25 mouse cellular contexts compared by ENCODE assay signal in genomic region chr7:82476441-82477221, GRCm38 (mm10).
A peak's percentile ranks its signal among the peaks of the same experiment; 100 is the strongest.
DNase-seq lines count a peak whose midpoint lies in the region; ATAC-seq and TF ChIP-seq lines count a peak whose summit lies in the region.
"Had no signal": no experiment of that assay in that cellular context is flagged by ENCODE, and none has a peak within 500 bp of the region (broad histone marks: within the 10 kb centered on the region; RNA-seq: fewer than 3 reads in every experiment).

No protein-coding gene starts in this region.

- no peaks in the 10 kb centered on the region for H3K4me1 ChIP-seq in embryonic facial prominence, embryonic 11.5 days (ENCODE audit: control insufficient read depth, insufficient read depth, low read length)
- H3K4me1 ChIP-seq in embryonic facial prominence, embryonic 10.5 days = peaks cover 3% of the 10 kb centered on the region; the same call in 1 of the 2 replicates
- 0 out of 2 replicates have a peak, but pooled peaks cover 3% of the 10 kb centered on the region for H3K4me1 ChIP-seq in limb, embryonic 13.5 days
- peaks cover 12% of the 10 kb centered on the region; the same call in 1 of the 2 replicates for H3K4me1 ChIP-seq in limb, embryonic 10.5 days
- no peaks in the 10 kb centered on the region; the same call in none of the 2 replicates for H3K4me1 ChIP-seq in limb, embryonic 14.5 days (ENCODE audit: control insufficient read depth, insufficient read depth, low read length)
- H3K4me1 ChIP-seq in forebrain, embryonic 11.5 days (replicated peaks; ENCODE audit: control insufficient read depth, insufficient read depth, low read length) = no peaks in the 10 kb centered on the region
- H3K4me1 ChIP-seq: heart, embryonic 15.5 days had no signal

- H3K4me2 ChIP-seq in embryonic facial prominence, embryonic 11.5 days (ENCODE audit: low read depth, low read length) = no peak overlapping the region
- H3K4me2 ChIP-seq in limb, embryonic 13.5 days (replicated peaks) = no peak overlapping the region
- H3K4me2 ChIP-seq in limb, embryonic 14.5 days (replicated peaks; ENCODE audit: low read depth, low read length, severe bottlenecking) = no peak overlapping the region
- no peak overlapping the region for H3K4me2 ChIP-seq in forebrain, embryonic 11.5 days (ENCODE audit: low read depth, low read length, severe bottlenecking)
- H3K4me2 ChIP-seq: heart, embryonic 11.5 days; heart, embryonic 15.5 days; hindbrain, embryonic 14.5 days had no signal

- no peak for ATAC-seq in embryonic facial prominence, embryonic 11.5 days (replicated peaks; ENCODE audit: insufficient number of reproducible peaks, low FRiP score, low TSS enrichment, low read depth)
- peak; percentile 54; the same call in 1 of the 2 replicates for ATAC-seq in limb, embryonic 13.5 days (ENCODE audit: low FRiP score, low read depth)
- peak; percentile 41; the same call in 1 of the 2 replicates for ATAC-seq in limb, embryonic 14.5 days (ENCODE audit: low FRiP score, low read depth)
- no peak for ATAC-seq in forebrain, embryonic 11.5 days (replicated peaks; ENCODE audit: low FRiP score)
- ATAC-seq: forebrain, embryonic 14.5 days; forebrain, postnatal 0 days; hindbrain, postnatal 0 days; inflammation-experienced regulatory T-cells, adult 6 months; intestine, embryonic 16.5 days had no signal

- no peak overlapping the region for H3K9ac ChIP-seq in embryonic facial prominence, embryonic 11.5 days (replicated peaks; ENCODE audit: low read length)
- H3K9ac ChIP-seq in limb, embryonic 13.5 days = no peak overlapping the region
- H3K9ac ChIP-seq in limb, embryonic 14.5 days (ENCODE audit: low read depth, low read length, severe bottlenecking) = no peak overlapping the region
- no peak overlapping the region for H3K9ac ChIP-seq in forebrain, embryonic 11.5 days (ENCODE audit: low read length)
- H3K9ac ChIP-seq: forebrain, postnatal 0 days; heart, embryonic 15.5 days; hindbrain, embryonic 14.5 days had no signal

- no peak for TF ChIP-seq POLR2A in limb, embryonic 14.5 days (IDR thresholded peaks at IDR 0.05; ENCODE audit: borderline replicate concordance, extremely low read depth, insufficient read depth, insufficient read length)

- H3K27me3 ChIP-seq in embryonic facial prominence, embryonic 11.5 days (ENCODE audit: control insufficient read depth, insufficient read depth, low read length) = no peaks in the 10 kb centered on the region
- H3K27me3 ChIP-seq in embryonic facial prominence, embryonic 10.5 days (replicated peaks; ENCODE audit: low read depth, poor library complexity, severe bottlenecking) = no peaks in the 10 kb centered on the region
- H3K27me3 ChIP-seq in limb, embryonic 13.5 days = no peaks in the 10 kb centered on the region
- H3K27me3 ChIP-seq in limb, embryonic 10.5 days (ENCODE audit: low read depth, poor library complexity, severe bottlenecking) = no peaks in the 10 kb centered on the region
- no peaks in the 10 kb centered on the region for H3K27me3 ChIP-seq in limb, embryonic 14.5 days (ENCODE audit: control insufficient read depth, insufficient read depth, low read length)
- H3K27me3 ChIP-seq in forebrain, embryonic 11.5 days (ENCODE audit: control insufficient read depth, insufficient read depth, low read length) = no peaks in the 10 kb centered on the region
- H3K27me3 ChIP-seq: heart, embryonic 15.5 days had no signal

- H3K36me3 ChIP-seq in embryonic facial prominence, embryonic 11.5 days (replicated peaks; ENCODE audit: control insufficient read depth, insufficient read depth, low read depth, low read length) = no peaks in the 10 kb centered on the region
- H3K36me3 ChIP-seq in embryonic facial prominence, embryonic 10.5 days (replicated peaks) = no peaks in the 10 kb centered on the region
- no peaks in the 10 kb centered on the region for H3K36me3 ChIP-seq in limb, embryonic 13.5 days
- H3K36me3 ChIP-seq in limb, embryonic 10.5 days = no peaks in the 10 kb centered on the region
- no peaks in the 10 kb centered on the region for H3K36me3 ChIP-seq in limb, embryonic 14.5 days (ENCODE audit: control insufficient read depth, insufficient read depth, low read length)
- no peaks in the 10 kb centered on the region for H3K36me3 ChIP-seq in forebrain, embryonic 11.5 days (ENCODE audit: control insufficient read depth, insufficient read depth, low read length)
- H3K36me3 ChIP-seq: forebrain, embryonic 10.5 days; heart, embryonic 15.5 days had no signal

- peak; percentile 39 for DNase-seq in embryonic facial prominence, embryonic 11.5 days (ENCODE audit: low spot score)
- DNase-seq in embryonic facial prominence, embryonic 10.5 days (ENCODE audit: low spot score) = no peak
- DNase-seq in limb, embryonic 10.5 days (ENCODE audit: low spot score) = no peak
- peak; percentile 62 for DNase-seq in limb, embryonic 14.5 days (ENCODE audit: low spot score)
- no peak for DNase-seq in forebrain, embryonic 11.5 days (ENCODE audit: low spot score)
- no peak for DNase-seq in embryo, embryonic 11 days
- DNase-seq: adrenal gland, postnatal 10 days; adrenal gland, postnatal 36 days; cerebellum, adult 18-20 months; cerebellum, adult 9-10 months; cerebellum, postnatal 14 days; forebrain, postnatal 0 days; gastrocnemius, postnatal 25 days; heart, adult 2 months; heart, postnatal 10 days; heart, postnatal 4 days had no signal

- H3K4me3 ChIP-seq in embryonic facial prominence, embryonic 11.5 days (ENCODE audit: low read depth, low read length) = no peak overlapping the region
- H3K4me3 ChIP-seq in embryonic facial prominence, embryonic 10.5 days = no peak overlapping the region
- H3K4me3 ChIP-seq in limb, embryonic 13.5 days = no peak overlapping the region
- H3K4me3 ChIP-seq in limb, embryonic 10.5 days = no peak overlapping the region
- no peak overlapping the region for H3K4me3 ChIP-seq in limb, embryonic 14.5 days (replicated peaks; ENCODE audit: low read length)
- H3K4me3 ChIP-seq in forebrain, embryonic 11.5 days (ENCODE audit: low read depth, low read length) = no peak overlapping the region
- H3K4me3 ChIP-seq: forebrain, embryonic 10.5 days; heart, adult 2 months; heart, embryonic 15.5 days had no signal

- 78% methylated on average over 16 of the region's 16 CpGs for WGBS in embryonic facial prominence, embryonic 11.5 days
- WGBS in embryonic facial prominence, embryonic 10.5 days = 81% methylated on average over 16 of the region's 16 CpGs
- WGBS in limb, embryonic 13.5 days = 72% methylated on average over 16 of the region's 16 CpGs
- WGBS in limb, embryonic 10.5 days = 88% methylated on average over 16 of the region's 16 CpGs
- whole genome bisulfite sequencing in limb, embryonic 14.5 days = 58% methylated on average over 16 of the region's 16 CpGs
- 90% methylated on average over 16 of the region's 16 CpGs for WGBS in forebrain, embryonic 11.5 days

- no peak overlapping the region for H3K27ac ChIP-seq in embryonic facial prominence, embryonic 11.5 days (replicated peaks; ENCODE audit: low read depth, low read length)
- H3K27ac ChIP-seq in embryonic facial prominence, embryonic 10.5 days (replicated peaks) = no peak overlapping the region
- H3K27ac ChIP-seq in limb, embryonic 13.5 days = no peak overlapping the region
- H3K27ac ChIP-seq in limb, embryonic 10.5 days = no peak overlapping the region
- peak overlapping the region; percentile 1; the same call in 1 of the 2 replicates for H3K27ac ChIP-seq in limb, embryonic 14.5 days (replicated peaks; ENCODE audit: low read depth, low read length)
- H3K27ac ChIP-seq in forebrain, embryonic 11.5 days (ENCODE audit: low read depth, low read length) = no peak overlapping the region
- H3K27ac ChIP-seq: forebrain, embryonic 10.5 days; heart, adult 2 months; heart, embryonic 15.5 days; hindbrain, embryonic 14.5 days; hindbrain, postnatal 0 days had no signal

- no peaks in the 10 kb centered on the region for H3K9me3 ChIP-seq in embryonic facial prominence, embryonic 11.5 days (replicated peaks; ENCODE audit: control insufficient read depth, low read length)
- no peaks in the 10 kb centered on the region for H3K9me3 ChIP-seq in embryonic facial prominence, embryonic 10.5 days
- no peaks in the 10 kb centered on the region for H3K9me3 ChIP-seq in limb, embryonic 13.5 days
- H3K9me3 ChIP-seq in limb, embryonic 10.5 days (replicated peaks) = no peaks in the 10 kb centered on the region
- H3K9me3 ChIP-seq in limb, embryonic 14.5 days (ENCODE audit: control insufficient read depth, low read length) = no peaks in the 10 kb centered on the region
- H3K9me3 ChIP-seq in forebrain, embryonic 11.5 days (ENCODE audit: control insufficient read depth, low read length) = no peaks in the 10 kb centered on the region
- H3K9me3 ChIP-seq: forebrain, embryonic 10.5 days; heart, embryonic 15.5 days had no signal

Comparison
In these comparisons a context has a peak if more than half of its experiments do, and no peak if none do; other contexts are left out.
1. DNase-seq: peak in embryonic facial prominence, embryonic 11.5 days (single experiment) and limb, embryonic 14.5 days (single experiment); none in embryonic facial prominence, embryonic 10.5 days (single experiment), limb, embryonic 10.5 days (single experiment), forebrain, embryonic 11.5 days (single experiment) and embryo, embryonic 11 days (single experiment).
2. ATAC-seq: peak in limb, embryonic 13.5 days (single experiment) and limb, embryonic 14.5 days (single experiment); none in embryonic facial prominence, embryonic 11.5 days (single experiment) and forebrain, embryonic 11.5 days (single experiment).